Mouse (Mus musculus) myocyte (in vitro differentiated cells): ENCODE data around the gene Olfr263. TPM values are rescaled to one million over a fixed set of nuclear protein-coding genes. Genes with fewer than 3 reads are reported as not detected.

Experiments used
- H3K27me3 ChIP-seq: one replicate; pipeline ENCODE4 v1.6.1; 2011; ENCODE audit not compliant: control insufficient read depth, insufficient read depth, insufficient read length
- H3K36me3 ChIP-seq: one replicate; pipeline ENCODE4 v1.6.1; 2011; ENCODE audit not compliant: control insufficient read depth, insufficient read depth
- H3K4me2 ChIP-seq: one replicate; pipeline ENCODE4 v1.6.1; 2011; ENCODE audit warnings: low read depth, control low read depth
- H3K4me3 ChIP-seq: one replicate; pipeline ENCODE4 v1.5.1; 2011; ENCODE audit warnings: mild to moderate bottlenecking, control low read depth, moderate library complexity
- H3K79me2 ChIP-seq: one replicate; pipeline ENCODE4 v1.6.1; 2011; ENCODE audit not compliant: control insufficient read depth, insufficient read depth
- H3ac ChIP-seq: one replicate; pipeline ENCODE4 v1.6.1; 2011; ENCODE audit not compliant: control insufficient read depth, insufficient read length
- CEBPB ChIP-seq: IDR thresholded peaks from 2 replicates; pipeline ENCODE4 v1.6.1; 2011; ENCODE audit warnings: mild to moderate bottlenecking, moderate library complexity; ENCODE audit not compliant: poor library complexity, insufficient read depth, severe bottlenecking
- E2F4 ChIP-seq: IDR thresholded peaks from one replicate; pipeline ENCODE4 v1.6.1; 2011; ENCODE audit warnings: mild to moderate bottlenecking, control low read depth, moderate library complexity; ENCODE audit not compliant: insufficient read depth
- MAX ChIP-seq: IDR thresholded peaks from one replicate; pipeline ENCODE4 v1.6.1; 2011; ENCODE audit warnings: low read depth, mild to moderate bottlenecking, control low read depth
- MYOD1 ChIP-seq, 3 experiments: IDR thresholded peaks; one replicate each; pipeline ENCODE4 v1.6.1; 2011; ENCODE audit warnings: control low read depth in 2 of 3, low read depth in 2 of 3, mild to moderate bottlenecking in 2 of 3, moderate library complexity in 1 of 3; ENCODE audit not compliant: insufficient read length in 2 of 3, control insufficient read depth in 1 of 3
- MYOG ChIP-seq, 3 experiments: IDR thresholded peaks; one replicate each; pipeline ENCODE4 v1.6.1; 2011; ENCODE audit warnings: control low read depth in 2 of 3, low read depth in 2 of 3, mild to moderate bottlenecking in 2 of 3; ENCODE audit not compliant: insufficient read length in 2 of 3, control insufficient read depth in 1 of 3, insufficient read depth in 1 of 3
- POLR2A ChIP-seq: IDR thresholded peaks from one replicate; pipeline ENCODE4 v1.6.1; 2011; ENCODE audit warnings: low read depth, mild to moderate bottlenecking, control low read depth, moderate library complexity; ENCODE audit not compliant: insufficient read length
- POLR2AphosphoS2 ChIP-seq: IDR thresholded peaks from one replicate; pipeline ENCODE4 v1.6.1; 2011; ENCODE audit warnings: low read depth, control low read depth; ENCODE audit not compliant: insufficient read length
- REST ChIP-seq: IDR thresholded peaks from one replicate; pipeline ENCODE4 v1.6.1; 2011; ENCODE audit warnings: mild to moderate bottlenecking, control low read depth, moderate library complexity; ENCODE audit not compliant: insufficient read depth, insufficient read length
- SRF ChIP-seq: IDR thresholded peaks from one replicate; pipeline ENCODE4 v1.6.1; 2011; ENCODE audit warnings: low read depth; ENCODE audit not compliant: control insufficient read depth, insufficient read length
- TCF12 ChIP-seq: IDR thresholded peaks from one replicate; pipeline ENCODE4 v1.6.1; 2011; ENCODE audit warnings: mild to moderate bottlenecking, control low read depth; ENCODE audit not compliant: poor library complexity, insufficient read depth, severe bottlenecking
- TCF3 ChIP-seq: IDR thresholded peaks from one replicate; pipeline ENCODE4 v1.6.1; 2011; ENCODE audit warnings: low read depth, control low read depth; ENCODE audit not compliant: insufficient read length
- USF1 ChIP-seq: IDR thresholded peaks from one replicate; pipeline ENCODE4 v1.6.1; 2011; ENCODE audit warnings: low read depth, mild to moderate bottlenecking, control low read depth, moderate library complexity
- polyA plus RNA-seq: library from polyadenylated mRNA; unstranded; fragments of >200 nt; fragmentation: generic; extraction: Trizol; gene quantifications from one replicate; pipeline ENCODE4 v1.2.1, GENCODE M21; 2012; ENCODE audit warnings: missing spikeins

Olfr263 gene
- polyA plus RNA-seq, 1 experiment, result not detected

GRCm38 (mm10) chr13:21170431-21171155 lies 41.2 kb downstream of the Olfr263 start:
- Histone ChIP-seq H3K4me2 (peak overlapping the region; percentile 81), H3ac (no peak overlapping the region), H3K36me3 (no peaks in the 10 kb centered on the region), H3K4me3 (peak overlapping the region; percentile 34), H3K27me3 (no peaks in the 10 kb centered on the region), H3K79me2 (no peaks in the 10 kb centered on the region)
- no peak for TF ChIP-seq POLR2AphosphoS2
- no peak for TF ChIP-seq MAX
- no peak for TF ChIP-seq POLR2A
- no peak for TF ChIP-seq TCF3
- no peak for TF ChIP-seq SRF
- TF ChIP-seq USF1, result no peak
- TF ChIP-seq CEBPB, result no peak
- TF ChIP-seq TCF12, result no peak
- no peak for TF ChIP-seq E2F4
- TF ChIP-seq REST, result no peak
- TF ChIP-seq MYOD1 (IDR thresholded peaks at IDR 0.05; ENCODE audit: control insufficient read depth in 1 of 3, insufficient read length in 2 of 3, low read depth in 2 of 3), result no peak
- no peak for TF ChIP-seq MYOG (IDR thresholded peaks at IDR 0.05; ENCODE audit: control insufficient read depth in 1 of 3, insufficient read depth in 1 of 3, insufficient read length in 2 of 3, low read depth in 2 of 3)

DNA sequence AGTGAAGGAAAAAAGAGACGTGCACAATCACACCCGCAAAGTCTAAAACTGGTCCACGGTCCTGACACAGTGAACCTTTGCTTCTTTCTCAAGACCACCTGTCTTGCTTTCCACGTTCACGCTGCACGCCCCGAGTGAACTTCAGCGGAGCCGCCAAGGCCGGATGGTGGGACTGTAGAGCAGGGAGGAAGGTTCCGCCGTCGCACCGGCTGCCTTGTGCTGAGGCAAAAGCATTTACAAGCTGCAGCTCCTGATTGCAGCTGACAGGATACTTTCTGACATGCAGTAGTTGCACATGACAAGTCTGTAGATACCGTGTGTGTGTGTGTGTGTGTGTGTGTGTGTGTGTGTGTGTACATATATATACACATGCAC lies 41.7 kb downstream of the Olfr263 start:
- peak overlapping the region; percentile 21 for H3K4me3 ChIP-seq
- H3ac ChIP-seq, result no peak overlapping the region

GRCm38 (mm10) chr13:21171600-21172150 lies 42.2 kb downstream of the Olfr263 start:
- Histone ChIP-seq H3K4me3 (peak overlapping the region; percentile 21), H3K4me2 (peak overlapping the region; percentile 81), H3ac (no peak overlapping the region), H3K79me2 (no peaks in the 10 kb centered on the region), H3K27me3 (no peaks in the 10 kb centered on the region), H3K36me3 (no peaks in the 10 kb centered on the region)
- TF ChIP-seq USF1 (peak; percentile 98), MYOD1 (IDR thresholded peaks at IDR 0.05; ENCODE audit: control insufficient read depth in 1 of 3, insufficient read length in 2 of 3, low read depth in 2 of 3) (no peak), POLR2A (no peak), MAX (peak; percentile 77), MYOG (IDR thresholded peaks at IDR 0.05; ENCODE audit: control insufficient read depth in 1 of 3, insufficient read depth in 1 of 3, insufficient read length in 2 of 3, low read depth in 2 of 3) (no peak), E2F4 (no peak)

More for the DNA sequence above, 41.7 kb downstream of the Olfr263 start:
- Histone ChIP-seq H3K36me3 (no peaks in the 10 kb centered on the region), H3K27me3 (no peaks in the 10 kb centered on the region), H3K4me2 (peak overlapping the region; percentile 81), H3K79me2 (no peaks in the 10 kb centered on the region)
- TF ChIP-seq TCF3 (no peak), E2F4 (no peak), POLR2AphosphoS2 (no peak), MYOD1 (IDR thresholded peaks at IDR 0.05; ENCODE audit: control insufficient read depth in 1 of 3, insufficient read length in 2 of 3, low read depth in 2 of 3) (no peak), REST (no peak)

GRCm38 (mm10) chr13:21172241-21173027 lies 43.0 kb downstream of the Olfr263 start:
- Histone ChIP-seq H3ac (no peak overlapping the region), H3K4me2 (peak overlapping the region; percentile 81), H3K79me2 (no peaks in the 10 kb centered on the region), H3K36me3 (no peaks in the 10 kb centered on the region), H3K4me3 (peak overlapping the region; percentile 21), H3K27me3 (no peaks in the 10 kb centered on the region)
- TF ChIP-seq CEBPB (0 out of 2 replicates have a peak, but pooled peaks have one; percentile 19), TCF3 (no peak)

- Histone ChIP-seq H3K36me3 (no peaks in the 10 kb centered on the region), H3K4me3 (peak overlapping the region; percentile 21), H3ac (no peak overlapping the region), H3K4me2 (peak overlapping the region; percentile 81), H3K79me2 (no peaks in the 10 kb centered on the region), H3K27me3 (no peaks in the 10 kb centered on the region)
- no peak for TF ChIP-seq TCF12
- no peak for TF ChIP-seq MAX
- peak in 2 of 3 experiments; percentile 65 to 78 for TF ChIP-seq MYOD1 (IDR thresholded peaks at IDR 0.05; ENCODE audit: control insufficient read depth in 1 of 3, insufficient read length in 2 of 3, low read depth in 2 of 3)
- TF ChIP-seq POLR2AphosphoS2, result no peak
- peak; percentile 31 to 69 (median 33) for TF ChIP-seq MYOG (IDR thresholded peaks at IDR 0.05; ENCODE audit: control insufficient read depth in 1 of 3, insufficient read depth in 1 of 3, insufficient read length in 2 of 3, low read depth in 2 of 3)
- TF ChIP-seq POLR2A, result no peak
- no peak for TF ChIP-seq USF1
- TF ChIP-seq TCF3, result no peak
- TF ChIP-seq SRF, result no peak
- TF ChIP-seq REST, result no peak
- TF ChIP-seq E2F4, result no peak
- no peak for TF ChIP-seq CEBPB
Observed at GRCm38 (mm10) chr13:21173072-21173471, 43.6 kb downstream of the Olfr263 start.
